Mouse (Mus musculus) bone marrow macrophage, adult 2 months (primary cell): ENCODE measurements around the gene Smim17. TPM values are rescaled to one million over a fixed set of nuclear protein-coding genes. Genes with fewer than 3 reads are reported as not detected.
"Not testable (repeated sequence)": the region's sequence is repeated elsewhere in the genome, so short reads cannot be mapped to it uniquely, and the experiment has no call there.

Source experiments
- H3K27ac ChIP-seq: 2 replicates; pipeline ENCODE4 v1.5.1; 2012; ENCODE audit warnings: low read depth, low read length; ENCODE audit not compliant: insufficient read depth
- H3K4me1 ChIP-seq: 2 replicates; pipeline ENCODE4 v1.6.1; 2012; ENCODE audit warnings: low read length; ENCODE audit not compliant: control insufficient read depth, insufficient read depth
- H3K4me3 ChIP-seq: 2 replicates; pipeline ENCODE4 v1.5.1; 2012; ENCODE audit warnings: mild to moderate bottlenecking, low read length, moderate library complexity; ENCODE audit not compliant: insufficient read depth
- CTCF ChIP-seq: IDR thresholded peaks from 2 replicates; pipeline ENCODE4 v1.5.1; 2012; ENCODE audit warnings: low read depth, mild to moderate bottlenecking, low read length, moderate library complexity
- POLR2A ChIP-seq: IDR thresholded peaks from 2 replicates; pipeline ENCODE4 v1.6.1; 2012; ENCODE audit warnings: mild to moderate bottlenecking, low read depth, low read length, borderline replicate concordance
- polyA plus RNA-seq: library from polyadenylated mRNA; stranded (reverse); fragments of >200 nt; gene quantifications from 2 replicates; pipeline ENCODE4 v1.2.4, GENCODE M21; 2012; ENCODE audit not compliant: missing spikeins, insufficient read depth, insufficient read length

Smim17 gene
- 0.25 TPM in 1 of 2 replicates, not detected in the other for polyA plus RNA-seq

DNA sequence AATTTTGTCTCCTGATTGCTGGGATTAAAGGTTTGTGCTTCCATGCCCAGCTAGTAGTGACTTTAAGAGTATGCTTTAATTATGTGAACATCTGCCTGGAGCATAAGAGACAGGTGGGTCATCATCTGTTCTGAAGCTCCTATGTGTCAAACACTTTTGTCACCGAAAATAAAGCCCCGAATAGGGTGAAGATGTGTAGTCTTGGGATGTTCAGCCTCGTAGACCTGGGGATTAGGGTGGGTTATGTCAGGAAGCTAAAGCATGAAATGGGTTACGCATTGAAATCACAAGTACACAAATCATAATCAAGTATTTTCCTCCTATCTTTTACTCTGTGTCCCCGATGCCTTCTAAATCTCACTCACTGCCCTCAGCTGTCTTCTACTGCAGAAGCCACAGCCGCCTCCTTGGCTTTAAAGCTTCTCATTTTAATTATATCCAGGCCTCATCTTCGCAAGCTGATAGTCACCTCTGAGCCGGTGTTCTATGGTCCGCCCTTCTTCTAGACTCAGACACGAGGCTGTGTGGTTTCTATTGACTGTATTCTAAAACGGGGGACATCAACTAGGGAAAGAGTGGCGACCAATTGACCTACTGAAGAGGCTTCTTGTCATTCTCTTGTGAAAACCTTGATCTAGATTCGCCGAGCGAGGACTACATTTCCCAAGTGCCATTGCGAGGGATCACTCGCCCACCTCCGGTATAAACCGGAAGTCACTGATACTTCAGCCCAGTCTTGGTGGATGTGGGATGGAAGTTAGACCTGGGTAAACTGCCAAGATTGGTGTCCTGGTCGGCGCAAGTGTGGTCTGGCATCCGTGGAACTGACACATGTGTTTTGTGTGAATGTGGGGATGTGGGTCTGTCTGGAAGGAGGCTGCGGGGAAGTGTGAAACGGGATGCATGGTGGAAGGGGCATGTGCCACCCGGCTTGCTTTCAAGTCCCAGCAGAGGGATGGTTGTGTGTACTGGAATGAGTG, at the start of gene Smim17:
Gene Smim17, plus strand, starts transcription at position 720 of the 980 bp plus-strand sequence.
- TF ChIP-seq POLR2A (no peak), CTCF (no peak)
- no peak within 1 kb of the TSS for H3K27ac ChIP-seq
- peaks cover 3% of the 10 kb centered on the region; the same call in 1 of the 2 replicates for H3K4me1 ChIP-seq
- peak within 1 kb of the TSS; percentile 70 for H3K4me3 ChIP-seq

DNA sequence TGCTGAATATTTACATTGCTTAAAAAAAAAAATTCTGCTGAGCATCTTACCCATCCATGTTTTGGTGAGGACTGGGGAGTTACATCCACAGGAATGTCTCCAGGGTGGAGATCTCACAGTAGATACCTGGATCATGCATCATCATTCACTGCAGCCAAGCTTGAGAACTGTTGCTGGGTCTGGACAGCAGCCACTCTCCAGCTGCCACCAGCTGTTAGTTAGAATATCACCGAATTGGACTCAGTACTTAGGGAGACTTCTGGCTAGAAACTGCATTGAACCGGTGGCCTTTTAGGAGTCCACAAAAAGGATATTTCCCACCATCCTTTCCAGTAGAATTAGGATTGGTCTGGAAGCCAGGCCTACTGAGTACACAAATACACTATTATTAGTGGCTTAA, 40.4 kb upstream of the Smim17 start:
- peaks cover 2% of the 10 kb centered on the region; the same call in 1 of the 2 replicates for H3K4me1 ChIP-seq
- TF ChIP-seq POLR2A (no peak), CTCF (no peak)
- H3K4me3 ChIP-seq: no peak overlapping the region
- no peak overlapping the region for H3K27ac ChIP-seq

DNA sequence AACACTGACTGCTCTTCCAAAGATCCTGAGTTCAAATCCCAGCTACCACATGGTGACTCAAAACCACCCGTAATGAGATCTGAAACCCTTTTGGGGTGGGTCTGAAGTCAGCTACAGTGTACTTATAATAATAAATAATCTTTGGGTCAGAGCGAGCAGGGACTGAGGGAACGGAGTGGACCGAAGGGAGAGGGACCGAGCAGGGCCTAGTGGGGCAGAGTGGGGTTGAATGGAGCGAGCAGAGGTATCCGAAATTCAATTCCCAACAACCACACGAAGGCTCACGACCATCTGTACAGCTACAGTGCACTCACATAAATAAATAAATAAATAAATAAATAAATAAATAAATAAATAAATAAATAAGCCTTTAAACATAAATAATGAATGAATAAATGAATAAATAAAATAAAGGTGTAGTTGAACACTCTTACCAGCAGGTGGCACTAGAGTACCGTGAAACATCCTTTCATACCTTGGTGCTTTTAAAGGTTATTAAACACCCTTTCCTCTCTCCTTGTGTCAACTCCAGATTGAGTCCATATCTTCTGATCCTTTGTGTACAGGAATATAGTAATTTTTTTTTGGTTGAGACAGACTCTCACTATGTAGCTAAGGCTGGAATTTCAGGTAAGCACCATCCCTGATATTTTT, 39.5 kb upstream of the Smim17 start:
- no peak overlapping the region for H3K4me3 ChIP-seq
- no peak overlapping the region for H3K27ac ChIP-seq
- TF ChIP-seq POLR2A (no peak), CTCF (no peak)
- H3K4me1 ChIP-seq: peaks cover 6% of the 10 kb centered on the region; the same call in 1 of the 2 replicates

DNA sequence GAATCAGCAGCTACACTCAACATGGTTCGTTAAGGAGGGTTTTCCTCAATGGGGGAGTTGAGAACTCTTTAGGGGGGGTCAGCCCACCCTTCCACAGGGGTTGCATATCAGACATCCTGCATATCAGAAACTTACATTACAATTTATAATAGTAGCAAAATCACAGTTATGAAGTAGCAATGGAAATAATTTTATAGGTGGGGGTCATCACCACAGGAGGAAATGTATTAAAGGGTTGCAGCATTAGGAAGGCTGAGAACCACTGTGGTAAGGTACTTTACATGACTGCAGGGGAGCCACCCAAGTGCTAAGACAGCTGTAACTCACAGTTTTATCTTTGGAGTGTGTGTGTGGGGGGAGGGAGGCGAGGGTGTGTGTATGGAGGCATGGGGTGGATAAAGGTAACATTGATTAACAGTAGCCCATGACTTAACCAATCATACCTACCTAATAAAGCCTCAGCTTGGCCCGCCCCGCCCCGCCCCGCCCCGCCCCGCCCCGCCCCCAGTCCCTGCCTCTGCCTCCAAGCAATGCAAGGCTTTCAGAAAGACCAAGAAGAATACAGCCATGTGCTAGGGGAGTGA, 37.9 kb upstream of the Smim17 start:
- no peak overlapping the region for H3K4me3 ChIP-seq
- H3K4me1 ChIP-seq: peaks cover 6% of the 10 kb centered on the region; the same call in 1 of the 2 replicates
- TF ChIP-seq POLR2A: no peak
- TF ChIP-seq CTCF: no peak
- H3K27ac ChIP-seq: no peak overlapping the region

DNA sequence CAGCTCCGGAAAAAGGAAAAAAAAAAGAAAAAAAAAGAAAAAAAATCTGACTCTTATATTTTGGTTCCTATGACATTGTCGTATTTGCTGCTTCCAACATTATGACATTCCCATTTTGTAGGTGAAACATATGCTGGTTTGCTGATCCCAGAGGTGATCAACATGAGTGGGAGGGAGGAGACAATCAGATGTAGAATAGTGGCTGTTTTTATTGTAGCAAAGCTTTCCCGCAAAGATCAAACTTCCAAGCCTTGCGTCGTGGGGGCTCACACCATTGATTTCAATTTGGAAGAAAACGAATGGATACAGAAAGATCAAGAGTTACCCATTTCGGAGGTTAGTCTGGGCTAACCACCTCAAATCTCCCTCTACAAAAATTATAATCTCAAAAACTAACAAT, 36.8 kb upstream of the Smim17 start:
- TF ChIP-seq CTCF (no peak), POLR2A (no peak)
- Histone ChIP-seq H3K27ac (no peak overlapping the region), H3K4me1 (peaks cover 6% of the 10 kb centered on the region; the same call in 1 of the 2 replicates), H3K4me3 (peak overlapping the region; percentile 82)

DNA sequence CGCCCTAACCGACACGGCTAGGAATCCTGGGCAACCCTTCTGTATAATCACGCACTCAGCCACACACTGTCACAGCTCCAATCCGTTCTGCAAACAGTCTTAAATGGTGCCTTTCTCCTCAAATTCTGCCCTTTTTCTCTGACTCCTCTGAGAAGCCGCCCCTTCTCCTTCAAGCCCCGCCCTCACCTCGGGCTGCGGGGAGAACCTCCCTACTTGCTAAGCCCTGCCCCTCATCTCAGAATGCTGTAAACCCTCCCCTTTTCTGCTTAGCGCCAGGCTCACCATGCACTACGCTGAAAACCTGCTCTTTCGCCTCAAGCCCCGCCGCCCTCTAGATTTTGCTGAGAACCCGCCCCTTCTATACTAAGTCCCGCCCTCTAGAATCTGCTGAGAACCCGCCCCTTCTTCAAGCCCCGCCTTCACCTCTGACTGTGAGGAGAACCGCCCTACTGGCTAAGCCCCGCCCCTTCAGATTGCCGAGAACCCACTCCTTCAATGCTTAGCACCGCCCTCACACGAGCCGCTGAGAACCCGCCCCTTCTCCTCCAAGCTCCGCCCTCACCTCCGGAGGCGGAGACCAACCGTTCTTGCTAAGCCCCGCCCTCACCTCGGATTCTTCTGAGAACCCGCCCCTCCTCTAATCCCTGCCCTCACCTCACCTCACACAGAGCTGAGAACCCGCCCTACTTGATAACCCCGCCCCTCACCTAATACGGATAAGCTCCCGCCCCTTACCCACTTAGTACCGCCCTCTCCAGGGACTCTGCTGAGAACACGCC, 36.1 kb upstream of the Smim17 start:
- TF ChIP-seq POLR2A (no peak), CTCF (no peak)
- H3K27ac ChIP-seq: peak overlapping the region; percentile 3; the same call in 1 of the 2 replicates
- H3K4me3 ChIP-seq: peak overlapping the region; percentile 82
- H3K4me1 ChIP-seq: peaks cover 6% of the 10 kb centered on the region; the same call in 1 of the 2 replicates

DNA sequence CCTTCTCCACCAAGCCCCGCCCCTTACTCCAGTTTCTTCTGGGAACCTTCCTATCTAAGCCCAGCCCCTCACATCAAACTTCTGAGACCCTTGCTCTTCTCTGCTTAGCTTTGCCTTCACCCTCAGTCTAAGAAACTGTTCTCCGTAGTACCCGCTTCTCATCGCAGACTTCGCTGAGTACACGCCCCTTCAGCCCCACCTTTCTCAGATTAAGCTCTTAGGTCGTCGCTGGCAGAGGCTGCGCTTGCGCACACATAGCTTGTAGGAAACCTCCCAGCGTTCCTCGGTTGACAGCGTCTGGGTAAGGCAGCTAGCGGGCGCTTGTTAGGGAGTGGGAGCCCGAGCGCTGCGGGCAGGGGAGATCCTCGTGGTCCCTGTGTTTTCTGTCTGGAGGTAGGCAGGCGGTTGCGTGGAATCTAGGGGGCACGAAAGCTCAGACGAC, 35.4 kb upstream of the Smim17 start, which contains the start of gene Zfp78:
Gene Zfp78, plus strand, starts transcription at position 234 of the 442 bp plus-strand sequence.
- H3K4me3 ChIP-seq: peak within 1 kb of the TSS; percentile 82
- peaks cover 6% of the 10 kb centered on the region; the same call in 1 of the 2 replicates for H3K4me1 ChIP-seq
- no peak for TF ChIP-seq CTCF
- TF ChIP-seq POLR2A: no peak
- peak within 1 kb of the TSS; percentile 41 for H3K27ac ChIP-seq

DNA sequence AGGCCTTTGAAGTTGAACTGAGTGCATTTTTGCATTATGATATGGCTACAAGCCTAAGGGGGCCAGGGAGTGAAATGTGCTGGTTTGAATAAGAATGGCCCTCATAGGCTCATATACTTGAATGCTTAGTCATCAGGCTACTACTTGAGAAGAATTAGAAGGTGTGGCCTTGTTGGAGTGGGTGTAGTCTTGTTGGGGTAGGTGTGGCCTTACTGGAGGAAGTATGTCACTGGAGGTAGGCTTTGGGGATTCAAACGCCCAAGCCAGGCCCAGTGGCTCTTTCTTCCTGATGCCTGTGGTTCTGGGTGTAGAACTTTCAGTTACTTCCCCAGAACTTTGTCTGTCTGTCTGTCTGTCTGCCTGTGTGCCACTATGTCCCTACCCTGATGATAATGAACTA, 33.8 kb upstream of the Smim17 start:
- no peak overlapping the region for H3K4me3 ChIP-seq
- no peak for TF ChIP-seq POLR2A
- peaks cover 6% of the 10 kb centered on the region; the same call in 1 of the 2 replicates for H3K4me1 ChIP-seq
- H3K27ac ChIP-seq: no peak overlapping the region

DNA sequence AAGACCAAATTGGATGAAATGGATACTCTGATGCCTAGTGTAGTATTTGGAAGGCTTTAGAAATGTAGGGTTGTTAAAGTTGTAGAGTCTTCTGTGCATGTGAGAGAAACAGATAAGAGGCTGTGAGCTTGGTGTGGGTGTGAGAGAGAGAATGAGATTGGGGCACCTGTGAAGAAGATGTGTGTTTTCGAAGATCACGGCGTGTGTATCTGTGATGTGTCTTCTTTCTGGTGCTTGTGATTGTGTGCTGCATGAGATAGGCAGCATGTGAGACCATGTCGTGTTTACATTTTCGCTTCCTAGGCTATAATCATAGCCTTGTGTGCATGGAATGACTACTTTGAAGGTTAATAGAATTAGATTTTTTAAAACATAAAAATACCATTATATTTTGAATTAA, 31.3 kb upstream of the Smim17 start:
- TF ChIP-seq CTCF (no peak), POLR2A (no peak)
- H3K27ac ChIP-seq: no peak overlapping the region

DNA sequence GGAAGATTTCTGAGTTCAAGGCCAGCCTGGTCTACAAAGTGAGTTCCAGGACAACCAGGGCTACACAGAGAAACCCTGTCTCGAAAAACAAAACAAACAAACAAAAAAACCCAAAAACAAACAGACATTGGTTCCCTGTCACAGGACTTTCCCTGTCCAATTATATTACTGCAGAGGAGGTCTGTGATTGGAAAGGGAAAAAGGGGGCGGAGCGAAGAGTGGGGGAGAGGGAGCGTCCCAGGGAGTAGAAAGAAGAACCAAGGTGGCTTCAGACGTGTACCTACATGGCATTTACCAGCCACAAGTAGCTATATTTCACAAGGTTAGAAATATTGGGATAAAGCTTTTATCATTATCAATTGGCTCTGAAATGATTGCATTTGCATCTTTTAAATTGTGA, 30.4 kb upstream of the Smim17 start:
- not testable (repeated sequence) for H3K4me1 ChIP-seq, H3K4me3 ChIP-seq, H3K27ac ChIP-seq

More for the DNA sequence above, 31.3 kb upstream of the Smim17 start:
- Histone ChIP-seq H3K4me3 (no peak overlapping the region), H3K4me1 (peaks cover 4% of the 10 kb centered on the region; the same call in 1 of the 2 replicates)
